Mouse (Mus musculus) liver, embryonic 15.5 days (tissue): Measurements from ENCODE around the gene Rtn1. TPM values are rescaled to one million over a fixed set of nuclear protein-coding genes. Genes with fewer than 3 reads are reported as not detected.

Experiments
- ATAC-seq: fragments of 200-750 bp; cut with Nextera tagmentation; 2 replicates; pipeline ENCODE4 v1.8.0; 2017; ENCODE audit warnings: moderate number of reproducible peaks, mild to moderate bottlenecking, moderate library complexity; ENCODE audit not compliant: insufficient read depth
- H3K27ac ChIP-seq: fragments of 300-500 bp; sonication (generic); replicated peaks from 2 replicates; pipeline ENCODE4 v1.5.1; 2015; ENCODE audit warnings: mild to moderate bottlenecking, inconsistent platforms
- H3K27me3 ChIP-seq: fragments of 300-500 bp; sonication (generic); 2 replicates; pipeline ENCODE4 v1.6.1; 2015; ENCODE audit warnings: mild to moderate bottlenecking, inconsistent platforms
- H3K36me3 ChIP-seq: fragments of 300-500 bp; sonication (generic); replicated peaks from 2 replicates; pipeline ENCODE4 v1.6.1; 2015; ENCODE audit warnings: moderate library complexity, mild to moderate bottlenecking, inconsistent platforms
- H3K4me1 ChIP-seq: fragments of 300-500 bp; sonication (generic); replicated peaks from 2 replicates; pipeline ENCODE4 v1.6.1; 2015; ENCODE audit warnings: inconsistent platforms
- H3K4me2 ChIP-seq: fragments of 300-500 bp; sonication (generic); 2 replicates; pipeline ENCODE4 v1.6.1; 2015; ENCODE audit warnings: moderate library complexity, mild to moderate bottlenecking, inconsistent platforms
- H3K4me3 ChIP-seq: fragments of 300-500 bp; sonication (generic); replicated peaks from 2 replicates; pipeline ENCODE4 v1.5.1; 2015; ENCODE audit warnings: mild to moderate bottlenecking, inconsistent platforms
- H3K9ac ChIP-seq: fragments of 300-500 bp; sonication (generic); 2 replicates; pipeline ENCODE4 v1.6.1; 2015; ENCODE audit warnings: moderate library complexity, mild to moderate bottlenecking, inconsistent platforms
- H3K9me3 ChIP-seq: fragments of 300-500 bp; sonication (generic); replicated peaks from 2 replicates; pipeline ENCODE4 v1.6.1; 2016; ENCODE audit warnings: inconsistent platforms
- WGBS: fragments of 180-500 bp; shearing (Covaris S2); methylation state at CpG from one replicate; pipeline ENCODE4 v1.1.7; 2015; ENCODE audit warnings: mixed read lengths; ENCODE audit not compliant: insufficient replicate concordance; 5-methylcytosine and 5-hydroxymethylcytosine counted together
- polyA plus RNA-seq: library from polyadenylated mRNA; unstranded; fragments of >200 nt; fragmentation: Nextera tagmentation; extraction: Ambion mirVana; gene quantifications from 2 replicates; pipeline ENCODE4 v1.2.1, GENCODE M21; 2015

Rtn1 gene
- polyA plus RNA-seq, 1 experiment from 2014 or later: 2.0 TPM

DNA sequence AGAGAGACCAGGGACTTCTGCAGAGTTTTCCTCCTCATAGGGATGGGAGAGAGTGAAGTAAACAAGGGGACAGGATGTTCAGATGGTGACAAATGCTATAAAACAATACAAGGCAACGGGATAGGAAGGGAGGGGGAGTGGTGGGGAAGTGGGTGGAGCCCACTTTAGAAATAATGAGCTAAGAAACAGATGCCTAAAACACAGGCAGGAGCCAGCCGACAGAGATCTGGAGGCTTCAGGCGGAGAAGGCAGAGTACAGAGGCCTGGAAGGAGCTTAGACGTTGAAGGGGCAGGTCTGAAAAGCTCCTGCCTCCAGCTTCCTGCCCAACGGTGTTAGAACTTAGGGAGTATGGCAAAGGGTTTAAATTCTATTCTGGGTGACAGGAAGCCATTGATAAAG lies 195.3 kb downstream of the Rtn1 start:
- Histone ChIP-seq H3K27ac (no peak overlapping the region), H3K27me3 (no peaks in the 10 kb centered on the region), H3K4me3 (no peak overlapping the region), H3K9ac (no peak overlapping the region), H3K36me3 (no peaks in the 10 kb centered on the region), H3K4me2 (no peak overlapping the region), H3K9me3 (no peaks in the 10 kb centered on the region), H3K4me1 (no peaks in the 10 kb centered on the region)
- WGBS: 20% methylated on average over 5 of the region's 5 CpGs
- no peak for ATAC-seq

DNA sequence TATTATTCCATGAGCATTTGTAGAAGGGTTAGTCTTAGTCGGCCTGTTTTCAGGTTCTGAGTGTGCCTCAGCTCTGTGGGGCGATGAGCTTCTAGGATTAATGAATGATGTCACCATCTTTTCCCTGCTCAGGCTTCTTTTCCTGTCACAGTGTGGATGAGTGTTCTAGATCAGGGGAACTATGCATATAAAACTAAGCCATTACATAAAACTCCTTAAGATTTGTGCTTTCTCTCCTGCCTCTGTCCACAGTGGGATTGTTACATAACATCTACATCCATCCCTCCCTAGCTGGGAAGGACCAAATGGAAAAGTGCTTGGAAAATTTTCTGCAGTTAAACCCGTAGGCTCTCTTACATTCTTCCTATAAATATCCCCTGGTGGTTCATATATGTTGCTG lies 208.0 kb downstream of the Rtn1 start:
- H3K4me3 ChIP-seq: no peak overlapping the region
- H3K27me3 ChIP-seq: no peaks in the 10 kb centered on the region
- no peak for ATAC-seq
- no peaks in the 10 kb centered on the region for H3K36me3 ChIP-seq
- H3K9me3 ChIP-seq: no peaks in the 10 kb centered on the region
- no peak overlapping the region for H3K9ac ChIP-seq
- H3K27ac ChIP-seq: no peak overlapping the region
- no peak overlapping the region for H3K4me2 ChIP-seq
- WGBS: 69% methylated on average over 3 of the region's 3 CpGs
- H3K4me1 ChIP-seq: no peaks in the 10 kb centered on the region

DNA sequence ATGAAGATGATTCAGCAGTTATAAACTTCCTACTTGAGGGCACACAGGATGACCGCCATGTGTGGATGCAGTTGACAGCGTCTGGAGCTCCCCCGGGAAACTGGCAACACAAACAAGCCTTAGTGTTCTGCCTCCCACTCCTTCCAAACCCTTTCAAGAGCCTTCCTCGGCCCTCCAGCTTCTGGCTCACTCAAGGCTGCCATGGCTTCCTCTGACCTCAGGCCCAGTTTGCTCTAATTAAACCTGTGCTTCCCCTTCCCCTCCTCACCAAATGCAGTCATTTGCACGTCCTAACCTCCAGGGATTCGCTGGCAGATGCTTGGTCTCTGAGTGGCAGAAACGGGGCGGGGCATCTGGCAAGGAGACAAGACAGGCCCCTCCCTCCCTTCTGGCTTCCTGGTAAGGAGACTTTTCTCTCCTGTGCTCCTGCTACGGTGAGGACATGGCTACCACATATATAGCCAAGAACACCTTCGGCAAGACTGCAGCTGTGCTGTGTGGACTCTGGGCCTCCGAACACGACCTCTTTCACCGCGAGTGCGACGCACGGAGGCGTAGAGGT lies 210.8 kb downstream of the Rtn1 start:
- Histone ChIP-seq H3K4me2 (no peak overlapping the region), H3K4me1 (no peaks in the 10 kb centered on the region), H3K4me3 (no peak overlapping the region), H3K9ac (no peak overlapping the region), H3K27me3 (no peaks in the 10 kb centered on the region), H3K27ac (no peak overlapping the region), H3K9me3 (no peaks in the 10 kb centered on the region), H3K36me3 (no peaks in the 10 kb centered on the region)
- no peak for ATAC-seq
- 47% methylated on average over 18 of the region's 18 CpGs for WGBS

DNA sequence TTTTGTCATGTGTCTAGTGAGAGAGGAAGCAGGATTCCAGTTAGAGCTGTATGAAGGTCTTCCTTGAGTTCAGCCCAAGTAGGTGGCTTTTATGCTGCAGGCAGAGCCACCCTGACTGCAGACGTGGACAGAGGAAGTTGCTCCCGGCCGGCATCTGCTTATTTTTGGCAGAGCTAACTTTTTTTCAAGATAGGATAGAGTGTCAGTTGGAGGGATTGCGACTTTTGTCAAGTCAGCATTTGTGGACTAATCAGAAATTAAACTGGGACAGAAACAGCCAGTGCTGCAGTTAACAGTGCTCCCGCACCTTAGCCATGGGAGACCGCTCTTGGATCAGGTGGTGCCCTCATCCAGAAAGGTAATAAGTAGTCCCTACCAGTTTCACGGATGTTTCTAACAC lies 211.4 kb downstream of the Rtn1 start:
- H3K4me2 ChIP-seq: no peak overlapping the region

DNA sequence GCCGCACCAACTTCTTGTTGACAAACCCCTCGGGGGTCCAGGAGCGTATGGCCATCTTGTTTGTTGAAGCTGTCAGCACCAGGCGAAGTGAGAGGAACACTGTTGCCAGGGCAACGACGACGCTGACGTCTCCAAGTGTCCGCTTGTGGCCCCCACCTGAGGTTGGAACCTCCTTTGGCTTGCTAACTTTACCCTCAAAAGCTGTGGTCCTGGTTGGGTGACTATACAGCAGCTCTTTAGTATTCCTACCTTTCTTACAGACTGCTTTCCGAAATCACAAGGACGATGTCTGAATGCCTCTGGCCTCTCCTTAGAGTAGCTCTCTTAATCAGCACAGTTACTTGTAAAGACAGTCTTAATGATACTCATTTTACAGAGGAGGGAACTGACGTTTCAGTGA lies 223.9 kb downstream of the Rtn1 start, which contains the start of gene Ccdc175:
Gene Ccdc175 (minus strand): TSS at position 101 of the 400 bp plus-strand sequence.
- no peaks in the 10 kb centered on the region for H3K36me3 ChIP-seq
- no peaks in the 10 kb centered on the region for H3K27me3 ChIP-seq
- no peaks in the 10 kb centered on the region for H3K4me1 ChIP-seq
- 74% methylated on average over 12 of the region's 12 CpGs for whole genome bisulfite sequencing
- H3K4me3 ChIP-seq: no peak within 1 kb of the TSS
- H3K9me3 ChIP-seq: no peaks in the 10 kb centered on the region
- H3K4me2 ChIP-seq: no peak within 1 kb of the TSS
- no peak within 1 kb of the TSS for H3K9ac ChIP-seq
- no peak for ATAC-seq
- H3K27ac ChIP-seq: no peak within 1 kb of the TSS

More for the DNA sequence above, 211.4 kb downstream of the Rtn1 start:
- no peak overlapping the region for H3K27ac ChIP-seq
- WGBS: 50% methylated on average over 7 of the region's 7 CpGs
- no peak for ATAC-seq
- H3K4me3 ChIP-seq: no peak overlapping the region
- no peak overlapping the region for H3K9ac ChIP-seq
- no peaks in the 10 kb centered on the region for H3K9me3 ChIP-seq
- no peaks in the 10 kb centered on the region for H3K36me3 ChIP-seq
- H3K27me3 ChIP-seq: no peaks in the 10 kb centered on the region
- H3K4me1 ChIP-seq: no peaks in the 10 kb centered on the region

DNA sequence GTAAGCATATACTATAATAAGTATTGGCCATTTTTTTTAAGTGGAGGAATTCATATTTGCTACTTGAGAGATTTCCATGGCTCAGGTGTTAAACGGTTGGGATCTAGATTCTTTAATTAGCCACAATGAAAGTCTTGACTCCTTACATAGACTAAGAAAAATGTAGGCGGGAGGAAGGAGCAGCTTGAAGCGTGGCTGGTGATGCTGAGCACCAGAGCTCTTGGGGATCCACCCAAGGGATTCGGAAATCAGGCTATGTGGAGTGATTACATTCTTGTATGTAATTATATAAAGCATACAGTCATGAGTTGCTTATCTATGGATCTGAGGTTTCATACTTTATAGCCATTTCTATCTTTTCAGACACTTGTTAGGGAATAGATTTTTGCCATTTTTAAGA lies 229.3 kb downstream of the Rtn1 start:
- no peak overlapping the region for H3K4me2 ChIP-seq
- ATAC-seq: no peak
- WGBS: 52% methylated on average over 4 of the region's 4 CpGs
- no peak overlapping the region for H3K27ac ChIP-seq
- H3K4me3 ChIP-seq: no peak overlapping the region
- H3K9me3 ChIP-seq: no peaks in the 10 kb centered on the region
- H3K4me1 ChIP-seq: no peaks in the 10 kb centered on the region
- H3K27me3 ChIP-seq: no peaks in the 10 kb centered on the region
- no peaks in the 10 kb centered on the region for H3K36me3 ChIP-seq
- no peak overlapping the region for H3K9ac ChIP-seq

DNA sequence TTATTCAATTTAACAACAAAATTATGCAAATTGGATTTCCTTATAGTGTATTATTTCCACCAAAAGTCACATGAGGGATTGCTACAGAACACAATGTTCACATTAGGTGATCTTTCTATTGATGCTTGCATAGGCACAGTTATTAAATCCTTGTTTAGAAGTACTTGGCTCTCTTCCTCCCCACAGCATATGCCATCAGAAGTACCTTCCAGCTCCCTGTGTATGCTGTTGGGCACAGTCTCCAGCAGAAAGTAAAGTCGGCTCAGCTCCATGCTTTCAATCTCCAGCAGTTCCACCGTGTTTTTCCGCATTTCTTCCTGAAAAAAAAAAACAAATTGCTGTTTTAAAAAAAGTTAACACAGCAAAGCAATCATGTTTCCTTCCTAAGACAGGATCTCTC lies 230.5 kb downstream of the Rtn1 start:
- no peaks in the 10 kb centered on the region for H3K4me1 ChIP-seq
- 75% methylated on average over 3 of the region's 3 CpGs for WGBS
- no peak overlapping the region for H3K4me3 ChIP-seq
- no peak overlapping the region for H3K4me2 ChIP-seq
- H3K9ac ChIP-seq: no peak overlapping the region
- H3K27ac ChIP-seq: no peak overlapping the region
- H3K9me3 ChIP-seq: no peaks in the 10 kb centered on the region
- no peak for ATAC-seq
- no peaks in the 10 kb centered on the region for H3K36me3 ChIP-seq
- H3K27me3 ChIP-seq: no peaks in the 10 kb centered on the region

Other genes with a start within 250 kb of the Rtn1 start
- gene Ccdc175, start 224.0 kb downstream of the Rtn1 start, polyA plus RNA-seq: not detected in 2 replicates
- 0.12 and 0.13 TPM in 2 replicates for gene Lrrc9, start 32.8 kb upstream of the Rtn1 start, polyA plus RNA-seq
- 2.0 and 2.1 TPM in 2 replicates for gene Pcnx4, start 127.3 kb upstream of the Rtn1 start, polyA plus RNA-seq
- gene Gm4756, start 240.6 kb upstream of the Rtn1 start, polyA plus RNA-seq: 0.05 TPM in 1 of 2 replicates, not detected in the other